Mouse (Mus musculus) right cerebral cortex, postnatal 4 days (tissue): ENCODE results near the gene Adam19.
"Not testable (repeated sequence)": the region's sequence is repeated elsewhere in the genome, so short reads cannot be mapped to it uniquely, and the experiment has no call there.

Experiments used
- DNase-seq: peaks from one replicate; pipeline ENCODE4 v3.0.0-alpha.2; 2022

The Adam19 gene

GRCm38 (mm10) chr11:46134899-46135298 is 79.1 kb downstream of the Adam19 start:
- DNase-seq: no peak

GRCm38 (mm10) chr11:46143342-46143741 is 87.5 kb downstream of the Adam19 start:
- no peak for DNase-seq

- no peak for DNase-seq
These were observed 89.5 kb downstream of the Adam19 start for GRCm38 (mm10) chr11:46145163-46145875.

- DNase-seq: no peak
These were observed 90.8 kb downstream of the Adam19 start for GRCm38 (mm10) chr11:46146619-46147018.

DNA sequence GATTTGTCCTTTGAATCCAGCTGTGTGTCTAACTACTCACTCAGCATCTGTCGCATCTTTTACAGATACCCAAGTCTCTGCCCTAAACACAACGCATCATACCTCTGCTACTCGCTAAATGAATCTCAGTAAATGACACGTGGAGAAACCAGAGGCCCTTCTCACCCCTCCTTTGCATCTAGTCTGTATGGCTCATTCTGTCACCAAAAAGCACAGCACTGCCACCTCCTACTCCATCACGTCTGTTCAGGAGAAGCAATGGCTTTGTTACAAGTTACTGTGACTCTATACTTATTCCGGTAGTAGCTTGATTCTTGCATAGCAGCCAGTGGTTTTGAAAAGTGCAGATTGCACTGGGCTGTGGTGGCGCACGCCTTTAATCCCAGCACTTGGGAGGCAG is 101.2 kb downstream of the Adam19 start:
- no peak for DNase-seq

- no peak for DNase-seq
These were observed 101.7 kb downstream of the Adam19 start for GRCm38 (mm10) chr11:46157462-46157861.

GRCm38 (mm10) chr11:46165866-46166585 is 110.2 kb downstream of the Adam19 start, which contains the start of gene Nipal4:
Nipal4 (minus strand) TSS chr11:46166508.
- DNase-seq: no peak

DNA sequence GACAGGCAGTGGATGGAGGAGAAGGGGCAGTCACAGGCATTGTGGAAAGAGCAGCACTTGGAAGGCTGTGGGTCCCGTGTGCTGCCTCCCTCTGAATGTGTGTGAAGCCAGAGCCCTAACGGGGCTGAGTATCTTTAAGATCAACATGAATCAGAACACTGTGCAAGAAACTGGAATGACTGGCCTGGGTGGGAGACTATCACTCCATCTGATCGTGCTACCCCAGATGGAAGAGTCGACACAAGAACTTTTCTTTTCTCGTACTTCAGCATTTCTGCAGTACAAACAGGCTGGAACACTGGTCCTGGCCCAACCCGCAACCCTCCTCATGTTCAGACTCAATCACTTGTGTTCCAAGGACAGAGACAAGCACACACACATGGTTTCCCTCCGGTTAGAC is 112.7 kb downstream of the Adam19 start:
- no peak for DNase-seq

DNA sequence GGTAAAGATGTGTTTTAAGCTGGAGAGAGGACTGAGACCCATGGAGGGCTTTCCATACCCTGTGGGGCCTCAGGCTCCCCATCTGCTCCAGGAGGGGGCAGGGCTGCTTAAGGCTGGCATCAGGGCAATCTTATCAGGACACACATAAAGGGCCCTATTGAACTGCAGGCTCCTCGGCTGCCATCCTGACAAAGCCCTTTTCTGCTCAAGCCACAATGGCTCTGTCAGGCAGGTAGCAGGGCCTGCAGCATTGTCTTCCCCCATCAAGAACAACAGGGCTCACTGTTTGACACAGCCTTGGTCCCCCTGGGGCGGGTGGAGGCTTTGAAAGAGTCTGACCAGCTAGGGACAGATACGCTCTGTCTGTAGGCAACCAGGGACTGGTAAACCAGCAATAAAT is 114.1 kb downstream of the Adam19 start:
- no peak for DNase-seq

- DNase-seq: no peak
These were observed 116.3 kb downstream of the Adam19 start for GRCm38 (mm10) chr11:46172128-46172527.

GRCm38 (mm10) chr11:46176155-46176554 is 120.4 kb downstream of the Adam19 start:
- no peak for DNase-seq

DNA sequence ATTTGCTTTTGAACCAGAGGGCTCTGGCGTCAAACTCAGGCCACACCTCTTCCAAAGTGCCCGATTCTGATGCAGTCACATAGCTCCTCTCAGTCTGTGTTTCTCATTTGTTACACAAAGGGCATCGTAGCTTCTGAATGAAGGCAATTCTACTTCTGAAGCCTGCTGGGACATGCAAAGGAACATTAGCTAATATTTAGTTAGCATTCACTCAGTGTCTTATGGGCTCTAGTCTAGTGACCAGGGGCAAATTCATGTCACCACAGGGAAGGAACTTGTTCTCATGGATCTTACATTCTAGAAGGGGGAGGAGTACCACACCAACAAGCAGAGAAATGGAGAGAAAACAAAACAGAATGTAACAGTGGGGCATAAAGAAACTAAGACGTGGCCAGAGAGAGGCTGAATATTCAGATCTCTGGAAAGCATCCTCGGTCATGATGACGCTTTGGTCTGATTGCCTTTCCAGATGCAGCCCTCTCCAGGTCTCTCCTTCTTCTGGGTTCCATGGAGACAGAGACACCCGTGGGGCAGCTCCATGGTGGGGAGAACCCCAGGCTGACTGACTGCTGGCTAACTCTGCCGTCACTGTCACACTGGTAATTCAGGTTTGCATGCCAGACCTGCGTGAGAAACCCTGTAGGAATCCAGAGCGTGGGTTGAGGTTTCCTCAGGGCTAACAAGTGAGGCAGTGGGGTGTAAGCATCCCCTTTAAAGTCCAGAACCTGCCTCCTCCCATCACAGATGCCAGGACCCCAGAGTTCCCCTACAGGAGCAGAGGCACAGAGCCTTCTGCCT is 121.7 kb downstream of the Adam19 start:
- DNase-seq: no peak

DNA sequence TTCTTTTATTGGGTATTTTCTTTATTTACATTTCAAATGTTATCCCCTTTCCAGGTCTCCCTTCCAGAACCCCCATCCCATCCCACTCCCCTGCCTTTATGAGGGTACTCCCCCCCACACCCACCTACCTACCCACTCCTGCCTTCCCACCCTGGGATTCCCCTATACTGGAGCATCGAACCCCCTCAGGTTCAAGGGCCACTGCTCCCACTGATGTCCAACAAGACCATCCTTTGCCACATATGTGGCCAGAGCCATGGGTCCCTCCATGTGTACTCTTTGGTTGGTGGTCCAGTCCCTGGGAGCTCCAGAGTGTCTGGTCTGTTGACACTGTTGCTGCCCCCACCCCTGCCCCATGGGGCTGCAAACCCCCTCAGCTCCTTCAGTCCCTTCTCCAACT is 126.2 kb downstream of the Adam19 start:
- not testable (repeated sequence) for DNase-seq

DNA sequence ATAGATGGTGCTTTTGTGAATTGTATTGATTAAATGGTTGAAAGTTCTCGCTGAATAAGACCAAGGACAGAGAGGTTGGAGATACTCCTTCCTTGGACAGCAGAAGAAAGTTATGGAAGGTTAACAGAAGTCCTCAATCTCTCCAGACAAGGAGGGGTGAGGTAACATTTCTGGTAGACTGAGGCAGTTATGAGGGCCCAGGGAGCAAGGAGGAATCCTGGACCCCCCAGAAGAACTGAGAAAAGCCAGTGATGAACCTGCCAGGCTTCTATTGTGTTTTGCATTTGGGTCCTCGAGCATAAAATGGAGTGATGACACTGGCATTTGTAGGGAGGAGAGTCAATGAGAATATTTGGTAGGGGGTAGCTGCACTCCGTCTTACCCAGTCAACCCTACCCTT is 129.2 kb downstream of the Adam19 start:
- DNase-seq: no peak

DNA sequence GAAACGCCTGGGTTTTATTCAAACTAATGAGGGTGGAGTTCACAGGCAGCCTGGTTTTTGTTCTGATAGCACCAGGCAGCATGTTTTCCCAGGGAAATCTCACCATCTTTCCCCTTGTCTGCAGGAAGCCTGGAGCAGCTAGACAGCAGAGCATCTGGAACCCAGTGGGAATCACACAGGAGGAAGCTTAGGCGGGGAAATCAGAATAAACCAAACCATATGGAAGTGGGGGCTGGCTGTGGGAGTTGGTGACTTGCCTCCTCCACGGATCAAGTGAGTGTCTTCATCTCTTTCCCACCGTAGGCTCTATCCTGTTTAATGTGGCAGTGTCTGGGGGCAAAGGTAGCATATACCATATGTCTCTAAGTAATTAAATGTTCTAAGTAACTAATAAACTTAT is 129.7 kb downstream of the Adam19 start:
- DNase-seq: no peak

DNA sequence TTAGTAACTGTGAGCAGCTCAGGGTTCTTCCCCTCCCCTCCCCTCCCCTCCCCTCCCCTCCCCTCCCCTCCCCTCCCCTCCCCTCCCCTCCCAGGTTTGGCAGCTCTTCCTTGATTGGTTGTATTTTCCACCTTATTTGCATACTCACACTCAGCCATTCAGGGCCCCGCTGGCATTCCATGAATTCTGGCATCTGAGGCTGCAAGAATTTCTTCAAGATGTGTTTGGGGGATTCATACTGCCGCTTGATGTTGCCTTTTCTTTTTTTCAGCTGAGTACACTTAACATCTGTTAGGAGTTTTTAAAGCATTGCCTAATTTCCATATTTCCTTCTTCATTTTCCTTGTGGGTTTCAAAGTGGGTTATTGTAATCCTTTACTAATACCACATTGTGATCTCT is 132.5 kb downstream of the Adam19 start:
- no peak for DNase-seq

DNA sequence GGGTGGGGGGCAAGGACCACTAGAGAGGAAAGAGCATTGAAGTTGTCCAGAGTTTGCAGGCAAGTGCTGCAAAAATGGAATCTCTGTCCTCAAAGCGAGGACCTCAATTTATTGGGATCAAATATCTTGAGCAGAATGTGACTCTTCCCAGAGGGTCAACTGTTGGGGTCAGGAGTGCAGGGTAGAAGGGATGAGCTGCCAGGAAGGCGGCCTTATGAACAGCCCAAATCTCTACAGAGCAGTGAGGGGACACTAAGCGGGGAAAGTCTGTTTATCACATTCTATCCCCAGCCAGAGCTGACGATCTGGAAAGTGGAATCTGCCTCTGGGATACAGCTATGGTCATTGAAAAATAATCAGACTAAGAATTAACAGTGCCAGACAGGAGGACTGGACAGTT is 138.4 kb downstream of the Adam19 start:
- DNase-seq: no peak
